Comparison of ENCODE assay signal across 7 mouse cellular contexts in the genomic region with DNA sequence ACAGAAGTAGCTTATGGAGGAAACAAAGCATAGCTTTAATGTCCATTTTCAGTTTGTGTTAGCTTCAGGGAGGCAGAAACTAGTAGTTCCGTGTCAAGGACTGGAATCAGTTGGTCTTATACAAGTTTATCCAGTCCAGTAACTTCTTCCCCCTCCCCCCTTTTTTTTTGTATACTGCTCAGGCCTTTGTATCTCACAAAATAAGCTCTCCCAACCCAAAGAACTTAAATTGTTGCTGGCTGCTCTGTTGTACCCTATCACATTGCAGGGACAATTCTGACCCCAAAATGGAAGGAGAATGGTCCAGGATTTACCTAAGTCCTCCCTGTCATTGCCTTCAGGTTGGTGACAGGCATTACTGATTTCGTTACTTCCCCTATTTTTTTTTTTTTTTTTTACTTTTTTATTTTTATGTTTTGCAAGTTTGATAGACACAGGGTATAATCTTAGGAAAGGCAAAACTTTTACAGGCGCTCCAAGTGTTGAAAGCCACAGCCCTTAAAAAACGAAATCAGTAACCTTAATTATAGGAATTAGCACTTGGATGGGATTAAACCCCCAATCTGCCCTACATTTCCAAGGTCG. TPM values are rescaled to one million over a fixed set of nuclear protein-coding genes. Genes with fewer than 3 reads are reported as not detected.
A peak's percentile ranks its signal among the peaks of the same experiment; 100 is the strongest.
DNase-seq lines count a peak whose midpoint lies in the region; ATAC-seq and TF ChIP-seq lines count a peak whose summit lies in the region.

No protein-coding gene starts in this region.

- H3K36me3 ChIP-seq in megakaryocyte, embryonic 14.5 days (replicated peaks; ENCODE audit: low read length) = peaks cover 44% of the 10 kb centered on the region
- no peaks in the 10 kb centered on the region; the same call in 1 of the 2 replicates for H3K36me3 ChIP-seq in forebrain, embryonic 11.5 days (ENCODE audit: control insufficient read depth, insufficient read depth, low read length)
- peaks cover 9% of the 10 kb centered on the region for H3K36me3 ChIP-seq in limb, embryonic 14.5 days (ENCODE audit: control insufficient read depth, insufficient read depth, low read length)
- H3K36me3 ChIP-seq in stomach, embryonic 16.5 days (ENCODE audit: control insufficient read depth, insufficient read depth, low read length) = no peaks in the 10 kb centered on the region; the same call in 1 of the 2 replicates

- peak overlapping the region; percentile 30; the same call in 1 of the 2 replicates for H3K9ac ChIP-seq in forebrain, embryonic 11.5 days (ENCODE audit: low read length)
- H3K9ac ChIP-seq in limb, embryonic 14.5 days (ENCODE audit: low read depth, low read length, severe bottlenecking) = peak overlapping the region; percentile 93
- peak overlapping the region; percentile 76 for H3K9ac ChIP-seq in stomach, embryonic 16.5 days (ENCODE audit: low read length)

- peaks cover 72% of the 10 kb centered on the region for H3K4me1 ChIP-seq in megakaryocyte, embryonic 14.5 days
- peaks cover 3% of the 10 kb centered on the region; the same call in 1 of the 2 replicates for H3K4me1 ChIP-seq in forebrain, embryonic 11.5 days (replicated peaks; ENCODE audit: control insufficient read depth, insufficient read depth, low read length)
- peaks cover 9% of the 10 kb centered on the region for H3K4me1 ChIP-seq in limb, embryonic 14.5 days (ENCODE audit: control insufficient read depth, insufficient read depth, low read length)
- peaks cover 17% of the 10 kb centered on the region for H3K4me1 ChIP-seq in stomach, embryonic 16.5 days (ENCODE audit: control insufficient read depth, insufficient read depth, low read length)

- ATAC-seq in megakaryocyte, adult 5-6 weeks (ENCODE audit: poor library complexity, severe bottlenecking) = no peak
- ATAC-seq in forebrain, embryonic 11.5 days (replicated peaks; ENCODE audit: low FRiP score) = no peak
- ATAC-seq in limb, embryonic 14.5 days (ENCODE audit: low FRiP score, low read depth) = no peak
- no peak for ATAC-seq in stomach, embryonic 16.5 days (ENCODE audit: insufficient read depth, low FRiP score)

- WGBS in forebrain, embryonic 11.5 days = 19% methylated on average over 5 of the region's 5 CpGs
- WGBS in limb, embryonic 14.5 days = 26% methylated on average over 5 of the region's 5 CpGs
- 35% methylated on average over 5 of the region's 5 CpGs for WGBS in stomach, embryonic 16.5 days

- no peak for DNase-seq in forebrain, embryonic 11.5 days (ENCODE audit: low spot score)
- no peak for DNase-seq in limb, embryonic 14.5 days (ENCODE audit: low spot score)
- no peak for DNase-seq in gastrocnemius, postnatal 36 days
- no peak for DNase-seq in cerebellum, postnatal 14 days

- no peaks in the 10 kb centered on the region for H3K27me3 ChIP-seq in megakaryocyte, embryonic 14.5 days (replicated peaks)
- H3K27me3 ChIP-seq in forebrain, embryonic 11.5 days (ENCODE audit: control insufficient read depth, insufficient read depth, low read length) = no peaks in the 10 kb centered on the region
- H3K27me3 ChIP-seq in limb, embryonic 14.5 days (ENCODE audit: control insufficient read depth, insufficient read depth, low read length) = no peaks in the 10 kb centered on the region
- no peaks in the 10 kb centered on the region for H3K27me3 ChIP-seq in stomach, embryonic 16.5 days (ENCODE audit: control insufficient read depth, insufficient read depth, low read length)

- no peak overlapping the region for H3K27ac ChIP-seq in forebrain, embryonic 11.5 days (ENCODE audit: low read depth, low read length)
- H3K27ac ChIP-seq in limb, embryonic 14.5 days (replicated peaks; ENCODE audit: low read depth, low read length) = no peak overlapping the region
- peak overlapping the region; percentile 77 for H3K27ac ChIP-seq in stomach, embryonic 16.5 days (ENCODE audit: low read length)

- peak overlapping the region; percentile 91 for H3K4me3 ChIP-seq in megakaryocyte, embryonic 14.5 days (replicated peaks)
- H3K4me3 ChIP-seq in forebrain, embryonic 11.5 days (ENCODE audit: low read depth, low read length) = peak overlapping the region; percentile 86
- H3K4me3 ChIP-seq in limb, embryonic 14.5 days (replicated peaks; ENCODE audit: low read length) = peak overlapping the region; percentile 91
- peak overlapping the region; percentile 98 for H3K4me3 ChIP-seq in stomach, embryonic 16.5 days (replicated peaks; ENCODE audit: low read length)

- intact Hi-C loops in gastrocnemius, postnatal 36 days (cut with DNase I) = no loop called here

- no peak for TF ChIP-seq POLR2A in limb, embryonic 14.5 days (IDR thresholded peaks at IDR 0.05; ENCODE audit: borderline replicate concordance, extremely low read depth, insufficient read depth, insufficient read length)

- H3K9me3 ChIP-seq in megakaryocyte, embryonic 14.5 days = no peaks in the 10 kb centered on the region
- H3K9me3 ChIP-seq in forebrain, embryonic 11.5 days (ENCODE audit: control insufficient read depth, low read length) = no peaks in the 10 kb centered on the region
- no peaks in the 10 kb centered on the region for H3K9me3 ChIP-seq in limb, embryonic 14.5 days (ENCODE audit: control insufficient read depth, low read length)
- no peaks in the 10 kb centered on the region for H3K9me3 ChIP-seq in stomach, embryonic 16.5 days (replicated peaks; ENCODE audit: control insufficient read depth, low read length)

- peak overlapping the region; percentile 75; the same call in 1 of the 2 replicates for H3K4me2 ChIP-seq in forebrain, embryonic 11.5 days (ENCODE audit: low read depth, low read length, severe bottlenecking)
- H3K4me2 ChIP-seq in limb, embryonic 14.5 days (replicated peaks; ENCODE audit: low read depth, low read length, severe bottlenecking) = peak overlapping the region; percentile 83
- peak overlapping the region; percentile 71 for H3K4me2 ChIP-seq in stomach, embryonic 16.5 days (ENCODE audit: low read depth, low read length)

RNA-seq across cellular contexts. Expression of a gene that starts 1.0 kb away (rescaled TPM):
- polyA plus RNA-seq in megakaryocyte, embryonic 14.5 days (2012; ENCODE audit: insufficient read depth, low replicate concordance) = 26.4 and 31.0 TPM in 2 replicates
- 133 and 149 TPM in 2 replicates for total RNA-seq in megakaryocyte, adult 5-6 weeks (2015)
- total RNA-seq in megakaryocyte, adult 5-6 weeks (2017) = 118 and 136 TPM in 2 replicates
- 23.0 and 32.5 TPM in 2 replicates for polyA plus RNA-seq in forebrain, embryonic 11.5 days (2014; fragmentation: Nextera tagmentation; extraction: Ambion mirVana)
- polyA plus RNA-seq in limb, embryonic 14.5 days (2012; rRNA removed) = 20.2 and 23.5 TPM in 2 replicates
- 24.2 and 26.3 TPM in 2 replicates for polyA plus RNA-seq in limb, embryonic 14.5 days (2014; fragmentation: Nextera tagmentation; extraction: Ambion mirVana)
- polyA plus RNA-seq in stomach, embryonic 16.5 days (2015; fragmentation: Nextera tagmentation; extraction: Ambion mirVana) = 34.2 and 49.0 TPM in 2 replicates
- total RNA-seq in gastrocnemius, postnatal 36 days (2021) = 1 to 10 TPM; 7.1 to 9.8 TPM

RNA-seq across cellular contexts. Expression of a gene that starts 44.5 kb away (rescaled TPM):
- 4.7 and 9.1 TPM in 2 replicates for polyA plus RNA-seq in megakaryocyte, embryonic 14.5 days (2012; ENCODE audit: insufficient read depth, low replicate concordance)
- total RNA-seq in megakaryocyte, adult 5-6 weeks (2015) = 188 and 201 TPM in 2 replicates
- total RNA-seq in megakaryocyte, adult 5-6 weeks (2017) = 67.0 and 67.8 TPM in 2 replicates
- 78.4 and 79.5 TPM in 2 replicates for polyA plus RNA-seq in forebrain, embryonic 11.5 days (2014; fragmentation: Nextera tagmentation; extraction: Ambion mirVana)
- 26.9 and 28.0 TPM in 2 replicates for polyA plus RNA-seq in limb, embryonic 14.5 days (2012; rRNA removed)
- 76.5 and 78.7 TPM in 2 replicates for polyA plus RNA-seq in limb, embryonic 14.5 days (2014; fragmentation: Nextera tagmentation; extraction: Ambion mirVana)
- 92.3 and 94.1 TPM in 2 replicates for polyA plus RNA-seq in stomach, embryonic 16.5 days (2015; fragmentation: Nextera tagmentation; extraction: Ambion mirVana)
- total RNA-seq in gastrocnemius, postnatal 36 days (2021) = 100 to 1,000 TPM in 1 of 2 experiments, 10 to 100 TPM in 1; 94.7 to 103 TPM

Comparison
In these comparisons a context has a peak if more than half of its experiments do, and no peak if none do; other contexts are left out.
1. H3K9ac ChIP-seq: peak in every context shown above with its lines; median percentile 93 in limb, embryonic 14.5 days; 76 in stomach, embryonic 16.5 days; 30 in forebrain, embryonic 11.5 days.